In the genomic region with DNA sequence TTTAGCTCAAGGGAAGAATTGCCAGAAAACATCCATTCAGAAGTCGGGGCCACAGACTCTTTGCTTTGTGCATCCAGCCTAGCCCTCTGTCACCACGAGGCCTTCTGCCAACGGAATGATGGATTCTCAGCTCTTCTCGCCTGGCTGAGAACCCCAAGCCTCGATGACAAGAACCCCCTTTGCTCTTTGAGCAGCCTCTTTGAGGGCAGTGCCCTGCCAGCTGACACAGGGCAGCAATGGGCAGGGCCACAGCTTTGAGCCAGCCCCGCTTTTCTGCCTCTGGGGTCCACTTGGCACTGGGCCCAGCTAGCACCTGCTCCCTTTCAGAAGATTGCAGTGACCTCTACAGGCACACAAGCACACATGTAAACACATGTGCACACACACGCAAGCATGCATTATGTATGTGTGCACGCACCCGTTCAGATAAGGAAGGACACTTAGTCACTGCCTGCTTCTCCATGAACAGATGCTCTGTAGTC, we compare ENCODE assay signal across 8 mouse cellular contexts.
DNase-seq lines count a peak whose midpoint lies in the region; ATAC-seq and TF ChIP-seq lines count a peak whose summit lies in the region.

No protein-coding gene starts in this region.

- H3K9me3 ChIP-seq in kidney, postnatal 0 days (replicated peaks; ENCODE audit: low read length), result no peaks in the 10 kb centered on the region
- H3K9me3 ChIP-seq in forebrain, postnatal 0 days (ENCODE audit: low read length), result no peaks in the 10 kb centered on the region
- no peaks in the 10 kb centered on the region for H3K9me3 ChIP-seq in stomach, postnatal 0 days (ENCODE audit: control insufficient read depth, low read length)

- peak; percentile 42 for TF ChIP-seq CTCF in kidney, postnatal 0 days (IDR thresholded peaks at IDR 0.05; ENCODE audit: low read depth)
- TF ChIP-seq CTCF in forebrain, postnatal 0 days (IDR thresholded peaks at IDR 0.05; ENCODE audit: low read depth), result peak; percentile 38; the same call in 1 of the 2 replicates
- TF ChIP-seq CTCF in stomach, postnatal 0 days (IDR thresholded peaks at IDR 0.05; ENCODE audit: low read depth), result peak; percentile 41

- no peak overlapping the region for H3K9ac ChIP-seq in kidney, postnatal 0 days (ENCODE audit: low read depth, low read length)
- no peak overlapping the region for H3K9ac ChIP-seq in forebrain, postnatal 0 days
- no peak overlapping the region for H3K9ac ChIP-seq in stomach, postnatal 0 days (ENCODE audit: low read length)

- no peak overlapping the region for H3K27ac ChIP-seq in kidney, postnatal 0 days
- H3K27ac ChIP-seq in forebrain, postnatal 0 days (ENCODE audit: low read depth, low read length), result peak overlapping the region; percentile 42
- no peak overlapping the region for H3K27ac ChIP-seq in stomach, postnatal 0 days (replicated peaks)

- no peaks in the 10 kb centered on the region for H3K4me1 ChIP-seq in kidney, postnatal 0 days (replicated peaks; ENCODE audit: insufficient read depth, low read length)
- peaks cover 6% of the 10 kb centered on the region; the same call in 1 of the 2 replicates for H3K4me1 ChIP-seq in forebrain, postnatal 0 days (ENCODE audit: insufficient read depth)
- no peaks in the 10 kb centered on the region for H3K4me1 ChIP-seq in stomach, postnatal 0 days (replicated peaks; ENCODE audit: control insufficient read depth, insufficient read depth)

- WGBS in kidney, postnatal 0 days, result 67% methylated on average over 9 of the region's 9 CpGs
- 25% methylated on average over 9 of the region's 9 CpGs for WGBS in forebrain, postnatal 0 days
- 58% methylated on average over 9 of the region's 9 CpGs for WGBS in stomach, postnatal 0 days

- no peak for DNase-seq in kidney, postnatal 0 days (ENCODE audit: low spot score)
- no peak for DNase-seq in kidney, adult 8-10 months
- peak; percentile 16 to 20 for DNase-seq in cerebellum, adult 18-20 months
- peak; percentile 71 for DNase-seq in forebrain, postnatal 0 days
- DNase-seq in left cerebral cortex, postnatal 25 days (ENCODE audit: low spot score in 2 of 2), result peak; percentile 34 to 49
- DNase-seq in stomach, postnatal 0 days (ENCODE audit: low spot score), result no peak
- DNase-seq in thymus, postnatal 10 days (ENCODE audit: low spot score in 2 of 2), result no peak
- no peak for DNase-seq in kidney, postnatal 14 days

- no peak for TF ChIP-seq EP300 in stomach, postnatal 0 days (optimal IDR thresholded peaks at IDR 0.05)

- no peak overlapping the region for H3K4me2 ChIP-seq in kidney, postnatal 0 days (ENCODE audit: low read length)
- H3K4me2 ChIP-seq in forebrain, postnatal 0 days (ENCODE audit: low read depth), result no peak overlapping the region
- H3K4me2 ChIP-seq in stomach, postnatal 0 days (replicated peaks; ENCODE audit: low read depth), result no peak overlapping the region

- no peak overlapping the region for H3K4me3 ChIP-seq in kidney, postnatal 0 days (replicated peaks; ENCODE audit: low read depth, low read length)
- no peak overlapping the region for H3K4me3 ChIP-seq in forebrain, postnatal 0 days (ENCODE audit: low read depth, low read length)
- H3K4me3 ChIP-seq in stomach, postnatal 0 days (ENCODE audit: low read depth, low read length), result no peak overlapping the region

- intact Hi-C loops in left cerebral cortex, postnatal 25 days (cut with DNase I), result no loop called here

- no peak for ATAC-seq in kidney, postnatal 0 days (replicated peaks; ENCODE audit: low FRiP score, low read depth)
- ATAC-seq in forebrain, postnatal 0 days, result peak; percentile 89
- ATAC-seq in stomach, postnatal 0 days (ENCODE audit: low FRiP score, low TSS enrichment), result no peak

- H3K36me3 ChIP-seq in kidney, postnatal 0 days (ENCODE audit: insufficient read depth, low read length), result no peaks in the 10 kb centered on the region
- H3K36me3 ChIP-seq in forebrain, postnatal 0 days (ENCODE audit: insufficient read depth), result no peaks in the 10 kb centered on the region
- no peaks in the 10 kb centered on the region for H3K36me3 ChIP-seq in stomach, postnatal 0 days (ENCODE audit: control insufficient read depth, insufficient read depth, low read length)

- no peaks in the 10 kb centered on the region for H3K27me3 ChIP-seq in kidney, postnatal 0 days (ENCODE audit: insufficient read depth, low read length)
- H3K27me3 ChIP-seq in forebrain, postnatal 0 days (ENCODE audit: insufficient read depth, low read length), result no peaks in the 10 kb centered on the region
- no peaks in the 10 kb centered on the region for H3K27me3 ChIP-seq in stomach, postnatal 0 days (ENCODE audit: control insufficient read depth, insufficient read depth, low read length)

Comparison
In these comparisons a context has a peak if more than half of its experiments do, and no peak if none do; other contexts are left out.
1. DNase-seq: peak in cerebellum, adult 18-20 months (2 of 2), forebrain, postnatal 0 days (single experiment) and left cerebral cortex, postnatal 25 days (2 of 2); none in kidney, postnatal 0 days (single experiment), kidney, adult 8-10 months (0 of 2), stomach, postnatal 0 days (single experiment), thymus, postnatal 10 days (0 of 2) and kidney, postnatal 14 days (single experiment).
2. Peak in every context shown above with its lines, with median percentiles within 50 percentile points of each other: CTCF ChIP-seq.